Mouse (Mus musculus) intestine, embryonic 14.5 days (tissue): Measurements from ENCODE around the gene Tor2a. TPM values are rescaled to one million over a fixed set of nuclear protein-coding genes. Genes with fewer than 3 reads are reported as not detected.

Source experiments
- ATAC-seq: fragments of 200-750 bp; cut with Nextera tagmentation; replicated peaks from 2 replicates; pipeline ENCODE4 v1.8.0; 2017; ENCODE audit warnings: low read depth, moderate number of reproducible peaks, moderate TSS enrichment, moderate library complexity; ENCODE audit not compliant: low FRiP score, low TSS enrichment
- DNase-seq: peaks from one replicate; pipeline ENCODE4 v3.0.0-alpha.2; 2018; ENCODE audit warnings: low spot score
- H3K27ac ChIP-seq: fragments of 300-500 bp; sonication (generic); 2 replicates; pipeline ENCODE4 v1.5.1; 2014; ENCODE audit warnings: low read depth, mild to moderate bottlenecking, control low read depth
- H3K27me3 ChIP-seq: fragments of 300-500 bp; sonication (generic); replicated peaks from 2 replicates; pipeline ENCODE4 v1.6.1; 2014; ENCODE audit warnings: low read length, control low read depth; ENCODE audit not compliant: control insufficient read depth, insufficient read depth
- H3K36me3 ChIP-seq: fragments of 300-500 bp; sonication (generic); 2 replicates; pipeline ENCODE4 v1.6.1; 2014; ENCODE audit warnings: low read length, control low read depth; ENCODE audit not compliant: control insufficient read depth, insufficient read depth
- H3K4me1 ChIP-seq: fragments of 300-500 bp; sonication (generic); replicated peaks from 2 replicates; pipeline ENCODE4 v1.6.1; 2014; ENCODE audit warnings: low read length, control low read depth, mixed read lengths; ENCODE audit not compliant: control insufficient read depth, insufficient read depth
- H3K4me2 ChIP-seq: fragments of 300-500 bp; sonication (generic); 2 replicates; pipeline ENCODE4 v1.6.1; 2014; ENCODE audit warnings: low read length
- H3K4me3 ChIP-seq: fragments of 300-500 bp; sonication (generic); 2 replicates; pipeline ENCODE4 v1.5.1; 2014; ENCODE audit warnings: low read depth, low read length, control low read depth, mixed read lengths
- H3K9ac ChIP-seq: fragments of 300-500 bp; sonication (generic); 2 replicates; pipeline ENCODE4 v1.6.1; 2014; ENCODE audit warnings: mild to moderate bottlenecking, low read length
- H3K9me3 ChIP-seq: fragments of 300-500 bp; sonication (generic); 2 replicates; pipeline ENCODE4 v1.6.1; 2016; ENCODE audit warnings: low read length, control low read depth; ENCODE audit not compliant: control insufficient read depth
- WGBS: fragments of 180-500 bp; shearing (Covaris S2); extraction: QIAGEN DNeasy Blood & Tissue Kit; methylation state at CpG from one replicate; pipeline ENCODE4 v1.1.7; 2014; 5-methylcytosine and 5-hydroxymethylcytosine counted together
- polyA plus RNA-seq: library from polyadenylated mRNA; unstranded; fragments of >200 nt; fragmentation: Nextera tagmentation; extraction: Ambion mirVana; gene quantifications from 2 replicates; pipeline ENCODE4 v1.2.1, GENCODE M21; 2014

The Tor2a gene
- polyA plus RNA-seq, 1 experiment from 2014 or later = 74.8 TPM

DNA sequence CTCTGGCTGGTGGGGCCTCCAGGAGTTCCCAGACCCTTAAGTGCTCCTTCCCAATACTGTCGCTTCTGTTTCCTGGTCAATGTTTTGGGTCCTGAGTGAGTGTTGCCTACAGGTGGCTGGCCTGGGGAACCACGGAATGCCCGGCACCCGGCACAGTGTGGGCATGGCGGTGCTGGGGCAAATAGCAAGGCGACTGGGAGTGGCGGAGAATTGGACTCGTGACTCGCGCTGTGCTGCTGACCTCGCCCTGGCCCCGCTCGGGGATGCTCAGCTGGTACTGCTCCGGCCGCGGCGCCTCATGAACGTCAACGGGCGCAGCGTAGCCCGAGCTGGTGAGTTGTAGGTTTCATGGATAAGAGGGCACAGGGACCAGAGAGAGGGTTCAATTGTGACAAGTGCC is 19.2 kb downstream of the Tor2a start:
- WGBS = 25% methylated on average over 22 of the region's 22 CpGs

DNA sequence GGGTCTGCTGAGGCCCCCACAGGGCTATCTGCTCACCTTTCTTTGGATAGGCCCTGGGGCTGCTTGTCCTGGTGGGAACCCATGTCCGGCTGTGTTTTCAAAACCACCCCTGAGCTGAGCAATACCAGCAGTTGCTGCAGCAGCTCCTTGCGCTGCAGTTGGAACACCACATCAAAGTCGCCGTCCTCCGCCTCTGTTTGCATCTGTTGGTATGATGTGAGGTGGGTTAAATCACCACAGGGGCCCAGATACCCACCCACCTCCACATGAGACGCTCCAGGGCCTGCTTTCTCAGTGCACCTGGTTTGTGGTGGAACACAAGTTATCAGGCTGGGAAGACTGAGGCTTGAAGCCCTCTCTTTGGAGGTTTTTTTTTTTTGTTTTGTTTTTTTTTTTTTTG is 21.0 kb downstream of the Tor2a start:
- ATAC-seq = no peak
- Histone ChIP-seq H3K4me2 (no peak overlapping the region), H3K4me1 (peaks cover 11% of the 10 kb centered on the region), H3K36me3 (no peaks in the 10 kb centered on the region), H3K9ac (no peak overlapping the region), H3K4me3 (no peak overlapping the region), H3K9me3 (no peaks in the 10 kb centered on the region), H3K27ac (no peak overlapping the region), H3K27me3 (no peaks in the 10 kb centered on the region)
- DNase-seq = no peak
- 91% methylated on average over 6 of the region's 6 CpGs for WGBS

More for the DNA sequence above, 19.2 kb downstream of the Tor2a start:
- Histone ChIP-seq H3K36me3 (no peaks in the 10 kb centered on the region), H3K4me3 (peak overlapping the region; percentile 63), H3K27me3 (no peaks in the 10 kb centered on the region), H3K4me2 (peak overlapping the region; percentile 82), H3K9me3 (no peaks in the 10 kb centered on the region), H3K27ac (no peak overlapping the region), H3K9ac (peak overlapping the region; percentile 42), H3K4me1 (peaks cover 11% of the 10 kb centered on the region)
- DNase-seq (no peak), ATAC-seq (no peak)

DNA sequence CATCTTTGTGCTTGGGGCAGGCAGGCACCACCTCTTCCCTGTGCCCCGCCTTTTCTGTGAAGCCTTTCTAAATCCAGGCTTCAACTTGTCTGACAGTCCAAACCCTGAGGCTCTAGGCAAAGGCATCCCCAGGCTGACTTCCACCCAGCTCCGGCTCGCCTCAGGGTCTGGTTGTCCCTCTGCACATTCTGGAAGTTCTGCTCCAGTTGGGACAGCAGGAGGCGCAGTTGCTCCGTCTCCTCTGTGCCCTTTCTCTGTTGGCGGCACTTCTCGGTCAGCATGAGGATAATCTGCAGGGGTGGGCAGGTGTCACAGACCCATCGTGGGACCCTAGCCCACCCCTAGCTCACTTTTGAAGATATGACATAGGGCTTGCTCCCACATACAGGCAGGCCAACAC is 22.1 kb downstream of the Tor2a start:
- no peak for ATAC-seq
- 9% methylated on average over 8 of the region's 8 CpGs for whole genome bisulfite sequencing
- H3K4me1 ChIP-seq = peaks cover 11% of the 10 kb centered on the region

DNA sequence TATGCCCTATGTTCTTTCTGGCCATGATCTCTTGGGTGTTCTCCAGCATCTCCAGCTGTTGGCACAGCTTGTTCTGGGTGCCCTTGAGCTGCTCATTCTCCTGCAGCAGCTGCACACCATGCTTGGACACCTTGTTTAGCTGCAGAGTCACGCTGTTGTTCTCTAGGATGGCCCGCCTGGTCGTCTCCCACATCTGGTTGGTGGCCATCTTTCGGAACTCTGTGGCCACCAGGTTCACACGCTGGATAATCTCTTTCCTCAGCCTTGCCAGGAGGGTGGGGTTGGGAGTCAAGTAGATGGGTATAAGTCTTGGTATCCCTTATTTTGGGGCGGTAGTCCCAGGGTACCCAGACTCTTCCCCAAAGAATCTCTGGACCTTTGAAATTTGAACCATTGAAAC is 22.7 kb downstream of the Tor2a start:
- no peak overlapping the region for H3K9ac ChIP-seq
- 90% methylated on average over 6 of the region's 6 CpGs for WGBS

More for the DNA sequence above, 22.1 kb downstream of the Tor2a start:
- Histone ChIP-seq H3K27me3 (no peaks in the 10 kb centered on the region), H3K27ac (no peak overlapping the region), H3K4me3 (no peak overlapping the region), H3K36me3 (no peaks in the 10 kb centered on the region), H3K4me2 (no peak overlapping the region), H3K9me3 (no peaks in the 10 kb centered on the region), H3K9ac (no peak overlapping the region)
- DNase-seq = peak; percentile 84

DNA sequence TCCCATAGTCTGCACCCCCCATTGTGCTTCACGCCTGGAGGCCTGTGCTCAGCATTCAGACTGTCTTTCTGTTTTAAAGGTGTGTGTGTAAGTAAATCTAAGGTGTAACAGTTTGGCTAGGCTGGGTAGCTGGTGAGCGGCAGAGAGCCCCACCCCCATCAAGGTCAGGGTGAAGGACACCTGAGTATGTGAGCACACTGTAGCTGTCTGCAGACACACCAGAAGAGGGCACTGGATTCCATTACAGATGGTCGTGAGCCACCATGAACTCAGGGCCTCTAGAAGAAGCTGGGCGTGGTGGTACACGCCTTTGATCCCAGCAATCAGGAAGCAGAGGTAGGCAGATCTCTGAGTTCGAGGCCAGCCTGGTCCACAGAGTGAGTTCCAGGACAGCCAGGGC is 24.7 kb downstream of the Tor2a start:
- Histone ChIP-seq H3K27ac (no peak overlapping the region), H3K9ac (no peak overlapping the region), H3K4me2 (no peak overlapping the region), H3K9me3 (no peaks in the 10 kb centered on the region), H3K36me3 (no peaks in the 10 kb centered on the region), H3K27me3 (no peaks in the 10 kb centered on the region), H3K4me3 (no peak overlapping the region), H3K4me1 (no peaks in the 10 kb centered on the region)
- ATAC-seq (no peak), DNase-seq (no peak)
- 76% methylated on average over 6 of the region's 6 CpGs for WGBS

More for the DNA sequence above, 22.7 kb downstream of the Tor2a start:
- Histone ChIP-seq H3K4me3 (no peak overlapping the region), H3K27ac (no peak overlapping the region), H3K36me3 (no peaks in the 10 kb centered on the region), H3K4me1 (peaks cover 11% of the 10 kb centered on the region), H3K27me3 (no peaks in the 10 kb centered on the region), H3K4me2 (no peak overlapping the region), H3K9me3 (no peaks in the 10 kb centered on the region)
- no peak for ATAC-seq
- no peak for DNase-seq

DNA sequence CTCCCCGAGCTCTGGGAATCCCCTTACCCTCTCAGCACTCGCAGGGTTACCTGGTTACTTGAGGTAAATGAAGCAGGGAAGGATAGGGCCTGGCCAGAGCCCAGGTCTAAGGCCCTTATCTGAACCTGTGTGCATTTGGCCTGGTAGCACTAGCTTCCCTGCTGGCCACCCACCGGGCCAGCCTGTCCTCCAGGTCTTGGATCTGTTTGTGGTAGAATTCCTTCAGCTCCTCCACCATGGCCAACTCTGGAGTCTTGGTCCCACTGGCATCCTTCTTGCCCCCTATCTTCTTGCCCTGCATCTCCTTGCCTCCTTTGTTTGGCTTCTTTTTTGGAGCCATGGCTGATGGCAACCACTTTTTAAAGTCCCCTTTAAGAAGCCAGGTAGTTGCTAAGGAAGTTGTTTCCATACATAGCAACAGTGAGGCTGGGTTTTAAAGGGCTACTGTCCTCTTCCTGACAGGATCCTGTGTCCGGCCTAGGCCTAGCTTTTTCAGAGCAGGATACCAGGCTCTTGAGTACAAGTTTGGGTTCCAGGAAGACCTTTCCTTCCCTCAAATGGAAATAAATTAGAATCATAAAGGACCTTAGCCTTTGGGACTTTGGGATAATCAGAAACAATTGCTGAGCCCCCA is 27.1 kb downstream of the Tor2a start, which contains the start of gene Cfap157:
Gene Cfap157 (minus strand): TSS at position 381 of the 634 bp plus-strand sequence.
- Histone ChIP-seq H3K9ac (no peak within 1 kb of the TSS), H3K36me3 (no peaks in the 10 kb centered on the region), H3K4me2 (no peak within 1 kb of the TSS), H3K4me3 (no peak within 1 kb of the TSS), H3K27ac (no peak within 1 kb of the TSS), H3K9me3 (no peaks in the 10 kb centered on the region), H3K4me1 (no peaks in the 10 kb centered on the region), H3K27me3 (no peaks in the 10 kb centered on the region)
- WGBS = 59% methylated on average over 4 of the region's 4 CpGs
- DNase-seq (no peak), ATAC-seq (no peak)

DNA sequence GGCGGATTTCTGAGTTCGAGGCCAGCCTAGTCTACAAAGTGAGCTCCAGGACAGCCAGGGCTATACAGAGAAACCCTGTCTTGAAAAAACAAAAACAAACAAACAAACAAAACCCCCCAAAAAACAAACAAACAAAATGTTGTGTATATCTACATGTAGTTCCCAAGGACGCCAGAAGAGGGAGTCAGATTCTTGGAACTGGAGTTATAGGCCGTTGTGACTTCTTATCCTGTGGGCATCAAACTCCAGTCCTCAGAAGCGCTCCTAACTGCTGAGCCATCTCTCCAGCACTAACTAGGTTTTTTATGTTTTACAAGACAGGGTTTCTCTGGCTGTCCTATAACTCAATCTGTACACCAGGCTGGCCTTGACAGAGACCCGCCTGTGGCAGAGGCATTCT is 30.1 kb downstream of the Tor2a start:
- Histone ChIP-seq H3K27ac (no peak overlapping the region), H3K4me2 (no peak overlapping the region), H3K36me3 (peaks cover 4% of the 10 kb centered on the region; the same call in 1 of the 2 replicates), H3K4me3 (no peak overlapping the region), H3K9me3 (no peaks in the 10 kb centered on the region), H3K9ac (no peak overlapping the region), H3K27me3 (no peaks in the 10 kb centered on the region), H3K4me1 (no peaks in the 10 kb centered on the region)
- 63% methylated on average over 6 of the region's 6 CpGs for WGBS
- DNase-seq (no peak), ATAC-seq (no peak)

DNA sequence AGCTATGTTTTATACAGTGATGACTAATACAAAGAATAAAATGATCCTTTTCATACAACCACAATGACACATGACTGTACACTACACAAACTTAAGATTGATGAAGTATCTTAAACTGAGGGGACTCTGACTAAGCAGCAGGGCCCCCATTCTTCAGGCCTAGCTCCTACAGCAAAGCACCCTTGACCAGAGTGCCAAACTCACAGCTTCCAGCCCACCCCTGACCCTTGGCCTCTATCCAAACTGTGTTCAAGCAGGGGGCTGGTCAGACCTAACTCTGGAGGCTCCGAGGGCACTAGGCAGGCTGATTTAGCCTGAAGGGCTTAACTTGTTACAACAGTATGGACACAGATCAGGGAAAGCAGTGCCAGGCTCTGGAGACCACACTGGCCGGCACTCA is 31.5 kb downstream of the Tor2a start:
- Histone ChIP-seq H3K4me1 (no peaks in the 10 kb centered on the region), H3K4me3 (no peak overlapping the region), H3K27me3 (no peaks in the 10 kb centered on the region), H3K9ac (no peak overlapping the region), H3K36me3 (peaks cover 10% of the 10 kb centered on the region; the same call in 1 of the 2 replicates), H3K27ac (no peak overlapping the region), H3K9me3 (no peaks in the 10 kb centered on the region), H3K4me2 (no peak overlapping the region)
- DNase-seq = no peak
- ATAC-seq = no peak
- WGBS = 35% methylated on average over 2 of the region's 2 CpGs

DNA sequence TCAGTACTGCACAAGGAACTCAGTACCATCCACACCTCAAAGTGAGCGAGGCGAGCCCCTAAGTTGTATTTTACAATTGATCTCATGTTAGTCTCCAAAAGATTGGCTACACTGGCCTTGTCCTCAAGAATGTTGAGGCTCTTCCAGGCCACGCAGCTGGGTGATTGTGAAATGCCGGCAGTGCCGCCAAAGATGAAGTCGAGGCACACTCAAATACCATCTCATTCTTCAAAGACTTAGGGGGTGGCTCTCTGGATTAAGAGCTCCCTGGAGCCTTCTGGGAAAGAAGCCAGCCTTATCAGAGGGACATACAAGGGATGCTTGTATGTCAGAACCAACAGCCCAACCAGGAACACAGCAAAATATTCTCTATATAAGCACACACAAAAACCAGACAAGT is 34.3 kb downstream of the Tor2a start:
- 86% methylated on average over 6 of the region's 6 CpGs for WGBS
- Histone ChIP-seq H3K9ac (no peak overlapping the region), H3K27me3 (no peaks in the 10 kb centered on the region), H3K4me1 (no peaks in the 10 kb centered on the region), H3K4me2 (no peak overlapping the region), H3K27ac (no peak overlapping the region), H3K4me3 (no peak overlapping the region), H3K9me3 (no peaks in the 10 kb centered on the region), H3K36me3 (peaks cover 22% of the 10 kb centered on the region)
- DNase-seq (no peak), ATAC-seq (no peak)
